ENCODE assay signal across 8 mouse cellular contexts in the genomic region with DNA sequence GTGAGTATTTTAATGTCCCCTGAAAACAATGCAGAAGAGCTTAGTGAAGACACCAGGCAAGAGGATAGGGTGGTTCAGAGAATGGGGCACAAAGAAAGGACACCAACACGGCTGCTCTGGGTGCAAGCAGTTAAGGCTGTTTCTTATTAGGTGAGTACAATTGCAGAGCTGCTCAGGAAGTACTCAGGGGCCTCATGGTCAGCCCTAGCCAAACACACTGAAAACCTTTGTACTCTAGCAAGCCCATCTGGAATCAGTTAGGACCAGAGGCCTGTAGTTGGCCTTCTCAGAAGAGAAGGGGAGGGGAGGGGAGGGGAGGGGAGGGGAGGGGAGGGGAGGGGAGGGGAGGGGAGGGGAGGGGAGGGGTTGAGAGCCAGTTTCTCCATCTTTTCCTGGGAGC. TPM values are rescaled to one million over a fixed set of nuclear protein-coding genes. Genes with fewer than 3 reads are reported as not detected.
DNase-seq lines count a peak whose midpoint lies in the region; ATAC-seq and TF ChIP-seq lines count a peak whose summit lies in the region.

No protein-coding gene starts in this region.

- TF ChIP-seq CTCF in cortical plate, adult 2 months (IDR thresholded peaks at IDR 0.05; ENCODE audit: extremely low read depth, insufficient read depth, low read length): no peak

- ATAC-seq in heart, embryonic 14.5 days (ENCODE audit: insufficient number of reproducible peaks, insufficient read depth, low FRiP score, low read depth): no peak
- ATAC-seq in liver, embryonic 15.5 days (ENCODE audit: insufficient read depth): no peak

- no peaks in the 10 kb centered on the region for H3K27me3 ChIP-seq in heart, embryonic 14.5 days (ENCODE audit: control insufficient read depth, insufficient read depth, low read length)
- H3K27me3 ChIP-seq in liver, embryonic 15.5 days: no peaks in the 10 kb centered on the region

- no peaks in the 10 kb centered on the region for H3K36me3 ChIP-seq in heart, embryonic 14.5 days (ENCODE audit: control insufficient read depth, insufficient read depth, low read length)
- no peaks in the 10 kb centered on the region for H3K36me3 ChIP-seq in liver, embryonic 15.5 days (replicated peaks)

- no peaks in the 10 kb centered on the region for H3K9me3 ChIP-seq in heart, embryonic 14.5 days (ENCODE audit: control insufficient read depth, low read length)
- no peaks in the 10 kb centered on the region for H3K9me3 ChIP-seq in liver, embryonic 15.5 days (replicated peaks)

- no peak overlapping the region for H3K4me2 ChIP-seq in heart, embryonic 14.5 days (ENCODE audit: low read length)
- H3K4me2 ChIP-seq in liver, embryonic 15.5 days: no peak overlapping the region

- DNase-seq in Muller cell, postnatal 12 days (ENCODE audit: inconsistent ontology term): peak; percentile 47
- no peak for DNase-seq in urinary bladder, postnatal 10 days (ENCODE audit: low spot score)
- DNase-seq in frontal cortex, postnatal 14 days (ENCODE audit: low spot score in 2 of 2): no peak
- no peak for DNase-seq in cerebellum, postnatal 36 days
- no peak for DNase-seq in ovary, postnatal 10 days (ENCODE audit: low spot score)

- H3K27ac ChIP-seq in cortical plate, adult 2 months (ENCODE audit: insufficient read depth, low read length): peak overlapping the region; percentile 58; the same call in 1 of the 2 replicates
- peak overlapping the region; percentile 48 to 80 for H3K27ac ChIP-seq in heart, embryonic 14.5 days (replicated peaks in 1 of 2; ENCODE audit: control insufficient read depth in 1 of 2, insufficient read depth in 1 of 2, low read depth in 2 of 2, low read length in 2 of 2)
- H3K27ac ChIP-seq in liver, embryonic 15.5 days (replicated peaks): peak overlapping the region; percentile 41; the same call in 1 of the 2 replicates

- no peak overlapping the region for H3K4me3 ChIP-seq in cortical plate, adult 2 months (ENCODE audit: insufficient read depth, low read length)
- H3K4me3 ChIP-seq in heart, embryonic 14.5 days (ENCODE audit: control insufficient read depth in 1 of 2, insufficient read depth in 1 of 2, low read depth in 1 of 2, low read length in 2 of 2): no peak overlapping the region
- H3K4me3 ChIP-seq in liver, embryonic 15.5 days (replicated peaks): no peak overlapping the region

- no peak for TF ChIP-seq POLR2A in cortical plate, adult 2 months (IDR thresholded peaks at IDR 0.05; ENCODE audit: extremely low read depth, insufficient read depth, low read length)

- 32% methylated on average over 1 of the region's 1 CpGs for WGBS in heart, embryonic 14.5 days
- 39% methylated on average over 1 of the region's 1 CpGs for WGBS in liver, embryonic 15.5 days (ENCODE audit: insufficient replicate concordance)

- no peak overlapping the region for H3K9ac ChIP-seq in heart, embryonic 14.5 days (ENCODE audit: low read length)
- H3K9ac ChIP-seq in liver, embryonic 15.5 days: no peak overlapping the region

- peaks cover 18% of the 10 kb centered on the region for H3K4me1 ChIP-seq in cortical plate, adult 2 months (ENCODE audit: control insufficient read depth, insufficient read depth, low read length)
- peaks cover 13 to 49% of the 10 kb centered on the region in 2 experiments for H3K4me1 ChIP-seq in heart, embryonic 14.5 days (ENCODE audit: control insufficient read depth in 2 of 2, insufficient read depth in 2 of 2, low read length in 2 of 2)
- peaks cover 13% of the 10 kb centered on the region; the same call in 1 of the 2 replicates for H3K4me1 ChIP-seq in liver, embryonic 15.5 days (replicated peaks)

RNA-seq across cellular contexts. Expression of gene Rbfox2, which starts 52.2 kb away (rescaled TPM):
- polyA plus RNA-seq in cortical plate, adult 2 months (2012; rRNA removed): 193 and 203 TPM in 2 replicates
- 84.3 and 89.1 TPM in 2 replicates for polyA plus RNA-seq in heart, embryonic 14.5 days (2014; fragmentation: Nextera tagmentation; extraction: Ambion mirVana)
- polyA plus RNA-seq in liver, embryonic 15.5 days (2015; fragmentation: Nextera tagmentation; extraction: Ambion mirVana): 9.8 and 10.8 TPM in 2 replicates
